Mouse (Mus musculus): ENCODE data around the gene Kif7.

Kif7 gene

GRCm38 (mm10) chr7:79715187-79715981 is at the start of gene Kif7:
Gene Kif7 (minus strand): TSS chr7:79715720.
- no peak for DNase-seq (ENCODE audit: low read depth, low spot score)

- DNase-seq (ENCODE audit: low read depth, low spot score), result no peak
These were observed 46.6 kb upstream of the Kif7 start for GRCm38 (mm10) chr7:79762106-79762505.

GRCm38 (mm10) chr7:79761124-79761876 is 45.8 kb upstream of the Kif7 start:
- DNase-seq (ENCODE audit: low read depth, low spot score), result no peak

DNA sequence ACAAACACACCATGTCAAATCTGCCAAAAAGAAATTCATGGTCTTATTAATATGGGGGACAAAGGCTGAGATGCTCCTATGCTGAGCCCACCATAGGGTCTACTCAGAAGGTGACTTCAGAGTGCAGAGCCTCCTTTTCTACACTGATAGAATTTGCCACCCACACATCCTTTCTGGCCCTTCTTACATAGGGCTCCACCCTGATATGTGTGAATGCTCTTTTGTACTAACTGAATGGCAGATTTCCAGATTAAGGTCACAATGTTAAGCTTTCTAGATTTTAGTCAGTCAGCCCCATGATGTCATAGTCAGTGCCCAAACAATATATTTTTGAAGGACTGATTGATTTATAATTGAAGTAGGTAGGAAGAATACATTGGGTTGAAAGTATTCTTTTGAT is 44.2 kb upstream of the Kif7 start:
- DNase-seq (ENCODE audit: low read depth, low spot score), result no peak

- no peak for DNase-seq (ENCODE audit: low read depth, low spot score)
These were observed 42.7 kb upstream of the Kif7 start for GRCm38 (mm10) chr7:79758176-79758575.

DNA sequence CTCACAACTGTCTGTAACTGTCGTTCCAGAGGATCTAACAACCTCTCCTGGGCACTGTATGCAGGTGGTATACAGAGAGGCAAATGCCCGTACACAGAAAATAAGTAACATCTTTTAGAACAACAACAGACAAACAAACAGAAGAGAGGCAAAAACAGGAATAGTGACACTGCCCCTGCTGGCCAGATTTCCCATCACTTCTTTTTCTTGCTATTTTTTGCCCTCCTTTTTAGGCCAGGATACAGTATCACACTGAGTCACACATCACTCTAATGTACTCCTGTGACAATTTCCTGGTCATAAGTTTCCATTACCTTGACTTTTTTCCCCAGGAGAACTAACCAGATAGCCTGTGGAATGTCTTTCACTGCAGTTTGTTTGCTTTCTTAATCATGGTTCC is 40.8 kb upstream of the Kif7 start:
- DNase-seq (ENCODE audit: low read depth, low spot score), result no peak

DNA sequence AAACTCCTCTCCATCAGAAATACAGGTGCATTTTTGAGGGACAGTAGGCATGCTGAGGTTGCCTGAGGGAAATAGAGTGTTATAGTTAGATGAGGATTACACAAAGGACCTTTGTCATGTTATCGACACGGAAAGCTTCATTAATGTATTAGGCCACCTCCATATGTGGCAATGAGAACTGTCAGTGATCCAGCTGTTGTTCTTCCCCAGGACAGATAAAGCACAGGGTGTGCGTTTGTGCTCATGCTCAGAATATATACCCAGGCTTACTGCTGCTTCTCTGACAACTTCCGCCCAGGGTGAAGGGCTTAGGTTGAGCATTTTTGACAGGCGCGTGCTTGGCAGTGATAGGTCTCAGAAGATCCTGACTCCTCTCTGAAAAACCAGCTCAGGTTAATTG is 34.0 kb upstream of the Kif7 start:
- no peak for DNase-seq (ENCODE audit: low read depth, low spot score)

DNA sequence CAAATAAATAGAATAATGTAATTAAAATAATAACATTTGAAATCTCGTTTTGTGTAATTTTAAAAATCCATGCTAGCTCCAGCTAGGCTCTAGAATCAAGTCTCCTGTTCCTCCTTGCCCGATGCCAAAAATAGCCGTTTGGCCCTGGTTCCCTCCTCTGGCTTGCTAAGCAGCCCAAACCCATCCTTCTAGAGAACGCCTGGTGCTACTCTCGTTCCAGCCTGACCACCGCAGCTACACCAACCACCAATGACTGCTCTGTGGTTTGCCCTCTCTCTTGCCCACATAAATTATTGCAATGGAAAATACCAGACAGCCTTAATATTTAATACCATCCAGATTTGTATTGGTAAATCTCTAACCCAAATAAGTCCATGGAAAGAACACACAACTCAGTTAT is 32.1 kb upstream of the Kif7 start:
- DNase-seq (ENCODE audit: low read depth, low spot score), result no peak

DNA sequence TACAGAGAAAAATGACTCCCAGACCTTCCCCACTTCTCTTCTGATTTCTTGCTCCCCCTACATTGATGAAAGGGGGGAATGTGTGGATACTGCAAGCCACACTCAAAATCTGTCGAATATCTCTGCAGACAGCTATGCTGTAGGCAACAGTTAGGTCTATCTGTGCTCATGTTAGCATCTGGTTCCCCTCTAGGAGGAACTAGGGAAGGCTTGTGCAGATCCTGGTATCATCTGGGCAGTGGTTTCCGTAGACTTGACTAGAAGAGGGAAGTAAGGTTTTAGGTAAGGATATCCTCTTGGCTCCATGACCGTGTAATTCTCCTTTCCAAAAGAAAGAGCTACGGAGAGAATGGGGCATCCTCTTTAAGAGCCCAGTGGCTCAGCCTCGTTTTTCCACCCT is 29.1 kb upstream of the Kif7 start:
- no peak for DNase-seq (ENCODE audit: low read depth, low spot score)

DNA sequence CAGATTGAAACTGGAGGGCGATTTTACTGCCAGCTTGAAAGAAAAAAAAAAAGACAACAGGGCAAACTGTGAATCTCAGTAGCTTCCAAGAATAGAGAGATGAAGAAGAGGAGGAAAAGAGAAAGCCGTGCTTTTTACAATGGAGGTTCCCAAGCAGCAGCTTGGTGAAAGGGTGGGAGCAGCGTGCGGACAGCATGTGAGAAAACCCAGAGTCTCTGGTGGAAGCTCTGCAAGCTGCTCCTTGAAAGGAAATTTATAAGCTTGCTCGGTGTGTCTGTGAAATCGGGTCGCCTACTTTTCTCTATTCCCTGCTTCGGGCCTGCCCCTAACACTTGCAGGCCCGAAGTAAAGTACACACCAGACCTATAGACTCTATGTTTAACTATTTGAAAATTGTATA is 28.5 kb upstream of the Kif7 start:
- no peak for DNase-seq (ENCODE audit: low read depth, low spot score)

DNA sequence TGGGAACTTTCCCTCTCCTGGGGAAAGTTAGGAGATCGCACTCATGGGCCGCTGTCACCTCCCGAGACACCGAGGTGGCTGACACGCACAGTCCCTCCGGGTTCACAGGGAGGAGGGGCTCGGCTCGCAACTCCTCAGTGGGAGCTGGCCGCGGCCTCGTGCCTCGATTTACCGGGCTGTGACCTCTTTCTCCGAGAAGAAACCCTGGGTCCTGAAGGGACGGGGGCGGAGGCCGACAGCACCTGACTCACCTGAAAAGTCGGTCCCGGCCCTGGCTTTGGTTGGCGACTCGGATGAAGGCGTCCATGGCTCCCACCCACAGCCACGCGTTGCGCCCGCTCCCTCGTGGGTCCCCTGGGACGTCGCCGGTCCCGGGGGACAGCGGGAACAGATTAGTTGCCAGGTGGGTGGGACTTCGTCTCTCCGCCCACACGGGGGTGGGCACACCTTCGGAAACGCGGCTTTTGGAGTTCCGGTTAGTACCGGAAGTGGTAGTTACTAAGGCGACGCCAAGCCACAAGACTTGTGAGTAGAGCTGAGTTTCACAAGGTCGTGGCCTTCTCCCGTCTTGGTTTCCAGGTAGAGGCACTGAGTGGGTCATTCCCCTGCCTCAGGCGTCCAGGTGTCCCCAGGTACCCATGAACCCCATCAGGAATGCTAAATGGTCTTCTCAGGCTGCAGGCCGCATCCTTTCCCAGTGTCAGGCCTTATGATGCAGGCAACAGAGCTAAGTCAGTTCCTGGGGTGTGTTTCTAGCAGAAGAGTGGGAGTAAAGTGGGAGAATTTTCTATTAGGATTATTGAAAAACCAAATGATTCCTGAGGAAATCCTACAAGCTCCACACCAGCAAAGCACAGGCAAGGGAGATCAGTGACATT is 27.4 kb upstream of the Kif7 start, which contains the start of the genes Pex11a and Wdr93:
TSS of gene Pex11a (minus strand) at position 473 of the 878 bp plus-strand sequence.
TSS of gene Wdr93 (plus strand) at position 505 of the 878 bp plus-strand sequence.
- peak; percentile 76 for DNase-seq (ENCODE audit: low read depth, low spot score)

GRCm38 (mm10) chr7:79742277-79742658 is 26.7 kb upstream of the Kif7 start:
- no peak for DNase-seq (ENCODE audit: low read depth, low spot score)

DNA sequence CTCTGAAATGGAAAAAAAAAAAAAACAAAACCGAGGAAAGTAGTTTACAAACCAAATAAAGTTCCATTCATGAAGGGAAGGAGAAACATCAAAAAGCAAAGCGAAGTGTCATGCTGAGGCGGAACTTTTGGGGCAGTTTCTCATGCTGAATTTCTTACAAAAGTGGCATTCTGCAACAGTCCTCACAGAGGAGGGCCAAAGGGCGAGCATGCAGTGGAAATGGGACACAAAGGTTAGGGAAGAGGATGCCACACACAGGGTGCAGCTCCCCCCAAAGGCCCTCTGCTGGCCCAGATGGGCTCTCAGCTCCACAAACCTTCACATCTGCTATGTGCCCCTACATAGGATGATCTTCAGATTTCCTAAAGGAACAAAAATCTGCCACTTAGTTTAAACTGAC is 24.8 kb upstream of the Kif7 start:
- DNase-seq (ENCODE audit: low read depth, low spot score), result no peak

GRCm38 (mm10) chr7:79738913-79739312 is 23.4 kb upstream of the Kif7 start:
- no peak for DNase-seq (ENCODE audit: low read depth, low spot score)

- DNase-seq (ENCODE audit: low read depth, low spot score), result no peak
These were observed 21.0 kb upstream of the Kif7 start for GRCm38 (mm10) chr7:79736511-79736910.

- DNase-seq (ENCODE audit: low read depth, low spot score), result no peak
These were observed 19.0 kb upstream of the Kif7 start for GRCm38 (mm10) chr7:79734563-79734962.

GRCm38 (mm10) chr7:79732622-79733021 is 17.1 kb upstream of the Kif7 start, which contains the start of gene Plin1:
Gene Plin1 (minus strand): TSS chr7:79732903.
- no peak for DNase-seq (ENCODE audit: low read depth, low spot score)

DNA sequence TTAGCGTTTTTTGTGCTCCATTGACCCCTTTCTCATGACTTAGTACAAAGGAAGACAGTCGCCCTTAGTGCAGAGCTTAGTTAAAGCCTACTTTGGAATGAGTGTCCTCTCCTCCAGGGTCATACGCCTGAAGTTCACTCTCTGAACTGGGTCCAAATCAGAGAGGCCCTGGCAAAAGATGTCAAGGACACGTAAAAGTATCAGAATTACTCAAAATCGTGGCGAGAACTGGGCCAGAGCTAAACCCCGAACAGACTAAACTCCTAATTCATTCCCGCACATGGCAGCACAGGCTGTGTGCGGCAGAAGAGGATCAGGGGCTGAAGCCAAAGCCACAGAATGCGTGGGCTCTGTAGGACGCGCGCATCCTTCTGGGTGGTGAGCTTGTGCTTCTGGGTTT is 15.9 kb upstream of the Kif7 start:
- no peak for DNase-seq (ENCODE audit: low read depth, low spot score)

- no peak for DNase-seq (ENCODE audit: low read depth, low spot score)
These were observed 14.3 kb upstream of the Kif7 start for GRCm38 (mm10) chr7:79729743-79730370.

DNA sequence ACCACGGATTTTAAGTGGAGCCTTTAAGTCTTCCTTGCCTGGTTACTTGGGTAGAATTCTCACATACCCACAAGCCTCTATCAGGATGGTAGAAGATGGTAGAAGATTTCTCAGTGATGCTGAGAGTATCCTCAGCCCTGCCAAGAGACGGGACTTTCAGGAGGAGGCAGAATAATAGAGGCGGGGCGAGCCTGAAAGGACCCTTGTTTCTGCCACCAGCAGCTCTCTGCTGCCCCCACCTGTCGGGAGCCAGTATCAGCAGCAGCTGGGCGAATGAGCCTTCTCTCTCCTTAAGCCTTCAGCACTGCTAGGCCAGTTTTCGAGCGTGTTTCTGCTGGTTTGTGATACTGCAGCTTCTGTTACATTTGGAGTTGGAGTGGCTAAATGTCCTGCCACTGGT is 13.6 kb upstream of the Kif7 start:
- DNase-seq (ENCODE audit: low read depth, low spot score), result no peak

GRCm38 (mm10) chr7:79728219-79728618 is 12.7 kb upstream of the Kif7 start:
- DNase-seq (ENCODE audit: low read depth, low spot score), result no peak

Data from retina, adult 2 months (tissue).